Mouse (Mus musculus) spleen, postnatal 14 days (tissue): Measurements from ENCODE around the gene Mmab.

Experiments
- DNase-seq, 2 experiments: peaks; one replicate each; pipeline ENCODE4 v3.0.0; 2021 to 2022; ENCODE audit warnings: low spot score in 2 of 2

Mmab gene

DNA sequence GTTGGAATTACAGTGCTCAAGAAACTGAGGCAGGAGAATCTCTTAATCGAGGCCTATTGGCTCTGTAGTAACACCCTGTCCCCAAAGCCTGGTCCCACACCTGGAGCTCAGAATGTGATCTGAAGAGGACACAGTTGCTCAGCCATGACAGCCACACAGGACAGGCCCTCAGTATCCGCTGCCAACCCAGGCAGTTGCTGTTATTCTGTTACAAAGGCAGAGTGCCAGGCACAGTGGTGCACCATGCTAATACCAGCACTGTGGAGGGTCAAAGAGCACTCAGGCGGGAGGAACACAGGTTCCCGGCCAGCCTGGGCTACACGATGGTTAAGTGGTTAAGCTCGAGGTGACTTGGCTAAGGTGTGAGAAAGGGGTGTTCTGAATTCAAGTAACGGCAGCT, 14.1 kb downstream of the Mmab start:
- no peak for DNase-seq

DNA sequence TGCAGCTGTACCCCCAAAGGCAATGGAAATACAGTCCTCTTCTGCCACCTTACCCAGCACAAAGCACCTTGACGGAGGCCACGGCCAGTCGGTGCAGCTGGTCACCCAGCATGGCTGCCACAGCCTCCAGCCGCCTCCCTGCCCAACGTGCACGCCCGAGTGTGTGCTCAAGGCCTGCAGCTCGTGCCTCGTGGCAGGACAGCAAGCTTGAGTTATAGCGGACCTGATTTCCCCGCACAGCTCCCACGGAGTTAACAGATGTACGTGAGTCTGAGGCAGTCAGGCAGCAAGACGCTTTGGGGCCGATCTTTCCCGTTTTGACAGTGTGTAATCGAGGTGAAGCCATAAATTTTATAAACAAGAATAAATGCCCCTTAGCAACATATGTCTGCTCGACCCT, 15.2 kb downstream of the Mmab start:
- no peak for DNase-seq

DNA sequence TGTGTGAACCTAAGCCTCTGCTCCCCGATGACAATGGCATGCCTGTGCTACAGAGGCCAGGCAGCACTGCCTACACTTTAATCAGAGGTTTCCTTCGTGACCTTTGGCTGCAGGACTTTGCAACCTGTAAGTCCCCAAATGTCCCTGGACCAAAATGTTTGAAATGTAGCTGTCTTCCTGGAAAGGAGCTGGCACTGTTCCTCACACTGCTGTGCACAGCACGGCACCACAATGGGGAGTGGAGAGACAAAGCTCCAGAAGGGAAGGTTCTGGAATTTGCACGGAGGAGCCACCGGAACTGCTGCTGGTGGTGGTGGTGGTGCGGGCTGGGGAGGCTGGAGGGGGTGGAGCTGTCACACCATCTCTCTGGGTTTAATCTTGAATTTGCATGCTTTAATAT, 17.1 kb downstream of the Mmab start:
- no peak for DNase-seq

DNA sequence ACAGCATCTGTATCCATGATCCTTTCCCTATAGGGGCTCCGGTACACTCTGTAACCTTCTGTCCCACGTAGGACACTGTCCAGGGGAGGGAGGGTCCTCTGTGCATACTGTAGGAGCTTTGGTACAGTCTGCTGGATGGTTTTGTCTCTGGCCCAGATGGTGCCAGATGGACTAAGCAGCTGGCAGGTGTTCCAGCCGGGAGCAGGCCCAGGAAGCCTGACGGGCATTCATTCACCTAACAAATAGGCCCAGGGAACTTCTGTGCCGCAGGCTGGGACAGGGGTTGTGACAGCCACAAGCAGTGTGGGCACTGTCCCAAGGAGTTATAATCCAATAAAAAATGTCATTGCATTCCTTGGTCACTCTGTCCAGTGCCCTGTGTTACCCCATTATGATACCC, 19.9 kb downstream of the Mmab start:
- no peak for DNase-seq

DNA sequence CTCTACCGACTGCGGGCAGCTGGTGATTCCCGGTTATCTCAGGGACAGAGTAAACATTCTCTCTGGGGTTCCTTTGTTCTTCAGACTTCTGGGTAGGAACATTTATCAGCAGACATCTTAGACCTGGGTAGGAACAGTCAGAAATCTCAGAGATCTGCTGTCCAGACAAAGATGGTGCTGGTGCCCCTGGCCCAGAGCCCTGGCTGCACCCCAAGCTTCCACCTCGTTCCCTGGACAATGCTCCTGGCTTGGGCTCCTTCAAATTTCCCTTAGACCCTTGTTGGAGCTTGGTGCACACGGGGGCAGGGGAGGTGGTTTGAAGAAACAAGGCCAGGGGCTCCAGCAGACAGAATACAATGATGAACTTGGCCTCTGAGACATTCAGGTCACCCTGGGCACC, 21.3 kb downstream of the Mmab start:
- no peak for DNase-seq

DNA sequence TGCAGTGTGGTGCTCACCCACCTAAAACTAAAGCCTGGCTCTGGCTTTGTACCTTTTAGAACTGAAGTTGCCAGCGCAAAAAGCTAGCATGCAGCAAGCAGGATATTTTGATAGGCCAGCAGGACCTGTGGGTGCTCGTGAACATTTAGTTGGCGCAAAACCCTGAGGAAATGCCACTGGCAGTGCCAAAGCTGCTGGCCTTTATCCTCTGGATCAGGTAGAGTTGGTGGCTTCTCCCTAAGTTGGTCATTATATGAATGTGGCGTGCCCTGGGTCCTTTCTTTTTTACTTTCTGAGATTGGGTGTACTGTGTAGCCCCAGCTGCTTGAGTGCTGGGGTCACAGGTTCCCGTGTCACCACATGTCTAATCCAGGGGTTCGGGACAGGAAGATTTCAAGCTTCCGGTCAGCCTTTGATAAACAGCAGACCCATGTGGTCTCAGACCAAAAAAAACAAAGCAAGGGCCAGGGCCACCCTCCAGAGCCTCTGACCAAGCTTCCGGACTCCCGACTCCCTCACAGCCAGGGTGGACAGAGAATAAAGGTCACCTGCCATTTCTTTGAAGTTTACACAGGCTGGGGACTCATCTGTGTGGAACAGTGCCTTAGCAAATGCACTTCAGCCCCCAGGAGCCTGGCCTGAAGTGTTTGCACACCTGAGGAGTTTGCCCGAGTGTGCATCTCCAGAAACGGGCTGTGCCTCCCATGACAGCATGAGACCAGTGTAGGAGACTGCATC, 22.1 kb downstream of the Mmab start:
- no peak for DNase-seq

DNA sequence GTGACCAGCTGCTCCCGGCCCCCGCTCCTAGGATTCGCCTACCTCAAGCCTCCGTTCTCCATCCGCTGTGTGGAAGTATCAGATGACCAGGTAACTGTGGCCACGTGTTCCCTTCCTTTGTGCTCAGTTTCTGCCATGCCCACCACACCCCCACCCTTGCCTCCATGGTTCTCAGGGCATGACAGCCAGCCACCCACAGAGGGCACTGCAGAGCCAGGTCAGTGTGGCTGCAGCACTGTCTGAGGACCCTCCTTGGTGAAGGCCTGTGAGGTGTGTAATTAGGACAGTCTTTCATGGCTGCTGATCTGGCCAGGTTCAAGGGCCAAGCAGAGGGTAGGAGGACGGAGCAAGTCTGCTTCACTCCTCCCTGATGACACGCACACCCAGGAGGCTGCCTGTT, 25.3 kb downstream of the Mmab start:
- DNase-seq = no peak

DNA sequence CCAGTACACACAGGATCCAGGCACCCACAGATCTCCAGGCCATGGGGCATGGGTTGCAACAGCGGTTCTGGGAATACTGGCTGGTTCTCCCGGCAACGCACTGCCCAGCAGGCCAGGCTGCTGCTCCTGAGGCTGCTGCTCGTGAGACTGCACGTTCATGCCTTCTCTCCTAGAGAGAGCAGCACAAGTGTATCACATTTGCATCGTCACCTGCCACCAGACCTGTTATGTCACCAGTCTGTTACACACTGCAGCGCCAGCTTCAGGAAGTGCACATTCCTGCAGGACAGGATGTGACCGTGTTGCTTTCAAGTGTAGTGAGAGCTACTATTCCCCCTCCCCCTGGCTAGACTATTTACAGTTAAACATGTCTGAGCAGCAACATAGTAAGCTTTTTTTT, 27.0 kb downstream of the Mmab start:
- no peak for DNase-seq

DNA sequence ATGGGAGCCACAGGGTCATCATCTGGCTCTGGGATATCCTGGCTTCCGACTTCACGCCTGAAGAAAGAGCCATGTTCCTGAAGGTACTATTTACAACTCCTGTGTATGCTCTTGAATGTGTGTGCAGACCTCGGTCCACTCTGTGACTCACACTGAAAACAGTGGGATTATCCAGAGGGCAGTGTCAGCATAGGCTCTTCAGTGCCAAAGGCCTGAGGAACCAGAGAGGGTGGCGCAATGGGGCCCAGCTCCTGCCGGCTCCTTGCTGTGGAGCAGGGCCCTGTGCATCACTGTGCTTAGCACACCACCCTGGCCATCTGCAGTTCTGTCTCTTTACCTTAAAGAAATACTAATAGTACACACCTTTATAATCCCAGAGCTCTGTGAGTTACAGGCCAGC, 28.3 kb downstream of the Mmab start:
- no peak for DNase-seq

DNA sequence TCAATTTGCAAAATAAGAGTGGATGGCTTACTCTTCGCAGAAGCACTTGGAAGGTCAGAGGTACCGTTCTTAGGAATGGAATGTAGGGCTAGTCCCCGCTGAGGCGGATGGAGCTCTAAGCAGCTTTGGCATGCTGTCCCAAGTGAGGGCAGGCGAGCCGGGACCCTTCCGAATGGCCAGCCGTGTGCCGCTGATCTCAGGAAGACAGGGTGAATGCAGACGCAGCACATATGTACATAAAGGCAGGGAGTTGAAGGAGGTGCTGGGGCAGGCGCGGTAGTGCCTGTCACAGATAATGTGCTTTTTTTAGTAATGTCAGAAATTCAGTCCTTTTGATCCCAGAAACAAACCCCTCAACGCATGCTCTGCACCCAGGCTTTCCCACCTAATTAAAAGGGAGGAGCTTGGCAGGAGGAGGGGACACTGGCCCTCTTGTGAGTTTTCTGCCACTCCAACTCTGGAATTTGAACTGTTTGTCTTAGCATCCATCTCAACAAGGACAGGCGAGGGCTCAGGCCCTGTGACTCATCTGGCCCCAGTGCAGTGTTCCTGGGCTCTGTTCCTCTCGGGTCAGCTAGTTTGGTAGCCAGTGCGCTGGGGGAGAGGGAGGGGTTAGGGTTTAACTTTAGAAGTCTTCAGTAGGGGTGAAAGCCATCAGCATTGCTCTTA, 30.7 kb downstream of the Mmab start:
- DNase-seq = no peak

DNA sequence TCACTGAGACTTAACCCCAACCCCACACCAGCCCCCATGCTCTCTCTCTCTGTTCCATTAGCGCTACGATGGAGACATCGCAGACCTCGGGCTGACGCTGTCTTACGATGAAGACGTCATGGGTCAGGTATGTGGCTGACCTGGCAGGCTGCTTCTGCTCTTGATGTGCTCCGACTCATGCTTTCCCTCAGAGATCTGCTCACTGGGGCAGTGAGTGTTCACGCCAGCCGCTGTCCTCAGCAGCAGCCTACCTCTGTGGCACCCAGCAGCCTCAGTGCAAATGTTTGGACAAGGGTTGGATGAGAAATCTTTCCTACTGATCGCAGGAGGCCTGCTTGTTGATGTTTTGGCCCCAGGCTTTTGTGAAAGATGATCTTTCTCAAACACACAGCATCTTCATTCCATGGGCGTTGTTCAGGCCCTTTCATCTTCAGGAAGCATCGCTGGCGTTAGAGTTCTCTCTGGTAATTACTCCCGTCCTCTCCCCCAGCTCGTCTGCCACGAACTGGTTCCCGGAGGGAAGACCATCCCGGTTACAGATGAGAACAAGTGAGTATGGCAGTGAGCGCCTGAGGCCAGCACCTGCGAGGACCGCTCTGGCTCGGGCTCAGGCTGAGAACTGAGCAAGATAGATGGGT, 31.4 kb downstream of the Mmab start:
- no peak for DNase-seq

DNA sequence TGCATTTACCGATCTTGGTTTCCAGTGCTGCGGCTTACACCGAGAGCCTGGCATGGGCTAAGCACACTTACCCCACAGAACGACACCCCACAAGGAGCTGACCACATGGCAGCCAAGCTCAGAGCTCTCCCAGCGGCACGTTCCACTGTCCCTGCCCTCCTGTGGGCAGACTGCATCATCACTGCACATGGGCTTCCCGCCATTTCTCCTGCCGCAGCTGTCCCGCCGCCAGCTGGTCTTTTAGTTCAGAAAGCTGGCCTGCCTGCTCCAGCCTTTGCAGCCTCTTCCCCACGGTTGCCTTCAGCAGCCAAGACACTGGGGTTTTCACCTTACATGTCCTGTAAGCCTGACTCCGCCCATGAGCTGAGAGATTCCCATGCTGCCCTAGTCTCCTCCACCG, 33.4 kb downstream of the Mmab start:
- no peak for DNase-seq

DNA sequence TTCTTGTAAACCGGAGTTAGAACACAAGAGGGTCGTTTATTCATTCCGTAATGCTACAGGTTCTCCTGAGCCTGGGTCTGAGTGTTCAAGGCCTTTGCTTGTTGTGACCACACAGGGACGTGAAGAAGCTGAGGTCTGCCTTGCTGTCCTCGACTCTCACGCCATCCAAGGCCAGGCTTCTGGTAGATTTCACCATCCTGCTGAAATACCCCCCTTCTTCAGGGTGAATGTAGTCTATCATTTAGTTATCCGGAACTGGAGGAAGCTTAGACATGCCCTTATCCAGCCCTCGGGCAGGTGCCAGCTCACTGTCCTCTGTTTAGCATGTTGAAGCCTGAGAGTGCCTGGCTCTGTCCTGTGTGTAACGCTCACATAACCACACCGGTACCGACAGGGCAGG, 35.0 kb downstream of the Mmab start:
- no peak for DNase-seq

DNA sequence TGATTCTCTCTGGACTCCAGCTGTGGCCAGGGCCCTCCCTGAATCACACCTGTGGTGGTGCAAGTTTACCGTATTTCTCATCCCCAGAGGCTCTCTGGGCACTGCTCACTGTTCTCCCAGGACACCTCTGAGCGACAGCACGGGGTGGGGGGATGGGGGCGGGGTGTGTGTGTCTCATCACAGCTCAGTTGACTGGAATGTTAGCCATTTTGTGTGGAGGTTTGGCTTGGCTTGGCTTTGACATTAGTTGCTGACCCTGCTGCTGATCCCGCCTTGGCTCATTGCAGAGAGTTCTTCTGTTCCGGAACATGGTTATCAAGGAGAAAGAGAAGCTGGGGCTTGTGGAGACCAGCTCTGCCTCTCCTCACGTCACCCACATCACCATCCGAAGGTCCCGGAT, 36.0 kb downstream of the Mmab start:
- DNase-seq = no peak

DNA sequence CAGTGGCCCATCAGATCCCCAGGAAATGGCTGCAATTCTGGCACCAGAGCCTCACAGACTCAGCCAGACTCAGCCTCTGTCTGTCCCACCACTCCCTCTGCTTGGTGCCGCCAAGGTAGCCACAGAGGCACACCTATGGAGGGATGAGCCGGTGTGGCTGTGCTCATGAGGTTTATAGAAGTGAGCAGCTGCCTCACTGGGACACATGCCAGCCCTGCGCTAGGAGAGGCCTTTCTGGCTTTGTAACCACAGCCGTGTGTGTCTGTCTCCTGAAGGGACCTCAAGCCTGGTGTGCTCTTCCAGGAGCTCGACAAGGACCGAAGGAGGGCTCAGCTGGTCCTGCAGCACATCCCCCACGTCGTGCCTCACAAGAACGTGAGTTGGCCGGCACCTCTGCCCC, 36.6 kb downstream of the Mmab start:
- no peak for DNase-seq

DNA sequence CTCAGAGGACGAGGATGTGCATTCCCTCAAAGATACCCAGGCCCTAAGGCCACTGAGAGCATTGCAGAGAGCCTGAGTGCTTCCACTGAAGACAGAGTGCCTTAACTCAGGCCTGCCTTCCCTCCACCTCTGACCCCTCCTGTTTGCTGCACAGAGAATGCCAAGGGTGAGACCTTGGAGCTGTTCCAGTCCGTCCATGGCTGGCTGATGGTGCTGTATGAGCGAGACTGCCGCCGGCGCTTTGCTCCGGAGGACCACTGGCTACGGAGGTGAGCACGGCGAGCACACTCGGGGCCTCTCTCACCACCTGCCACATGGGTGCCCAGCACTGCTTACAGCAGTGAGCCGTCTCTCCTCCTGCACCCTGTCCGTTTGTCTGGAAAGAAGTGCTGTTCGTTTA, 37.3 kb downstream of the Mmab start:
- DNase-seq = no peak

DNA sequence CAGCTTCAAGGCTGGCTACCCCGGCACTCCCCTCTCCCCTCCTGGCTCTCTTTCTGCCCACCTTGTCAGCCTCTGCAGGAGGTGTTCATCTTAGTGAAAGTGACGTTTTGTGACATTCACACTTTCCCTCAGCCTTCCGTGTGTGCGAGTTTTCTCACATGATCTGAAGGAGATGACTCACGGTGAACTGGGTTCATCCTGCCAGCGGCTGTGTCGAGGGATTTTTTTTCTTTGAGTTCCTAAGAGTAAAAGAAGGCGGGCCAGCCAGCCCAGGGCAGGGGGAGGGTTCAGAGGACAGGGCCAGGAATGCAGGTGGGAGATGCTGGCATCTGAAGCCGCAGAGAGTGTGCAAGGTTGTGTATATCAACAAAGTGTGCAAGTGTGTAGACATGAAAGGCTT, 50.7 kb downstream of the Mmab start:
- DNase-seq = no peak

DNA sequence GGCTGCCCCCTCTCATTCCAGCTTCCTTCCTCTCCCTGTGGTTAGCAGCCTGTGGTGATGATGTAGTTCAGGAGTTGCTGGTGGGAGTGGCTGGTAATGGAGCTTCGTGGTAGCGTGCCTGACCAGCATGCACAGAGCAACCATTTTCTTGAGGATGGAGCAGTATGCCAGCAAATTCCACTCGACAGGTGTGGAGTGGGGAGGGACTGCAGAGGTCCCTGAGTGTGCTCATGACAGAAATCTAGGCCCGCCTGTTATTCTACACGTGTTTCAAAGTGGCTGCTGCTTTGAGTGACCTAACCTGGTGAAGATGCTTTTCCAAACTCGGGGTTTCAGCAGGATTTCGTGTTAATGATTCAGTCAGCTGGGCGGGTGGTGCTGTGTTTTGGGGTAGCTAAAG, 59.4 kb downstream of the Mmab start:
- no peak for DNase-seq

DNA sequence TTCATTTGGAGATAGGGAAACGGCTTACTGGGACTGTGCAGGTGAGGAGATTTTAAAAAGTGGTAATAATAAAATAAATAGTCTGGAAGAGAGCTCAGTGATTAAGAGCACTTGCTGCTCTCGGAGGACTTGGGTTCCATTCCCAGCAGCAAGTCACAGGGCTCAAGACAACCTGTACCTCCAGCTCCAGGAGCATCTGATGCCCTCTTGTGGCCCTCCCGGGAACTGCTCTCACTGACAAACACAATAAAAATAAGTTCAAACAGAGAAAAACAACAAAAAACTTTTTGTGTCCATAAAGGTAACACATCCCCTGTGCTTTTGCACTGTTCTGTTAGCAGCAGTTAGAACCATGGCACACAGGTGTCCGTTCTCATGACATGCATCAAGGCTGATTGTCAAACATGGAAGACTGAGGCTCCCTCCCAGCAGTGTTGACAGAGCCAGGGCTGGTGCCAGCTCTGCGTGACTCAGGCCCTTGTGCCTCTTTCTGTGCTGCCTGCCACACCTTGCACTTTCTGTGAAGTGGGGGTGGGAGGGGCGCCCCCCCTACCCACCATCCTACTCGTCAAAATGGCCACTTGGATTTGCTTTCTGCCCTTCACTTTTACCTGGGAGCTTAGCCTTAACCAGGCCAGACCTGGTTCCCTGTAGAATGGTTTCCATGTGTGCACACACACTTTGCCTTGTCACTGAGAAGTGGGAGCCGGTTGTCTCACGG, 60.5 kb downstream of the Mmab start:
- peak; percentile 35 to 56 for DNase-seq
